Mouse (Mus musculus): ENCODE measurements at regions not wholly inside any gene's neighbourhood (a gene's known extent, or its start where the extent isn't known, plus 50 kb on each side); places are given as distances from the start of the nearest gene placed in this dataset.
A peak's percentile ranks its signal among the peaks of the same experiment; 100 is the strongest.
"Not testable (repeated sequence)": the region's sequence is repeated elsewhere in the genome, so short reads cannot be mapped to it uniquely, and the experiment has no call there.

DNA sequence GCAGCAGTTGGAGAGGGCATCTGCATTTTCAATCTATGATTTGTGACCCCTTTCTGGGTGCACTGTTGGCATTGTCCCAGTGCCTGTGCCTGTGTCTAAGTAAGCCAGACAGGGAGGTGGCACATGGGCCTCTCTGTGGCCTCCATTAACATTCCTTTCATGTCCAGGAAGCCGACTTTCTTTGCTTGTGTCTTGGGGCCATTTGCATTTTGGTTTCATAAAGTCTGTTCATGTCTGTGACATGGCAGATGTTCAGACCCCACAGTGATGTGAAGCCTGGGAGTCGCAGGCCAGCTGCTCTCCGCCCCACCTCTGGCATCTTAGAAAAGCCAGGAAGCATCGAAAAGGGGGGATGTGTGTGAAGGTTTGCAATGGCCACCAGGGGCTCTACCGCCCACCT, 153.1 kb downstream of the Kif26a start:
- no peak for DNase-seq

- no peak for DNase-seq
These were observed 153.6 kb downstream of the Kif26a start for GRCm38 (mm10) chr12:112299603-112300002.

DNA sequence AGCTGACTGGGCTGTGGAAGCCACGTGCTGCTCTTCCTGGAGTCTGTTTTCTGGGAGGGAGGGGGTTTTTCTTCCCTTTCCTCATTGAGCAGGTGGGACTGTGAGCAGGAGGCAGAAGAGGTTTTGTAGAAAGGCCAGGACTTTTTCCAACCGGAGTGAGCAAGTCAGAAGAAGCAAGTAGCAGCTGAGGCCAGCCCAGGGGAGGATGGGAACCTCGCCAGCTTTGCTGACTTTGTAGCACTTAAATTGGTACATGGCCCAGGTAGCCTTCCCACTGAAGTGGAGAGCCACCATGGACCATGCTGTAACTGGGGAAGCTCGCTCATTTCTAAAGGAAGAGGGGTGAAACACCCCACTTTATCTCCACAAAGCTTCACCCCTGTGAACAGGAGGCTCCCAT, 154.1 kb downstream of the Kif26a start:
- DNase-seq, result no peak

GRCm38 (mm10) chr12:112301411-112301891, 155.4 kb downstream of the Kif26a start:
- DNase-seq, result no peak

GRCm38 (mm10) chr12:112301929-112302328, 155.9 kb downstream of the Kif26a start:
- no peak for DNase-seq

GRCm38 (mm10) chr12:112306208-112306607, 160.2 kb downstream of the Kif26a start:
- no peak for DNase-seq

- no peak for DNase-seq
These were observed 162.0 kb downstream of the Kif26a start for GRCm38 (mm10) chr12:112308016-112308415.

- DNase-seq, result not testable (repeated sequence)
These were observed 163.1 kb downstream of the Kif26a start for GRCm38 (mm10) chr12:112309096-112309495.

DNA sequence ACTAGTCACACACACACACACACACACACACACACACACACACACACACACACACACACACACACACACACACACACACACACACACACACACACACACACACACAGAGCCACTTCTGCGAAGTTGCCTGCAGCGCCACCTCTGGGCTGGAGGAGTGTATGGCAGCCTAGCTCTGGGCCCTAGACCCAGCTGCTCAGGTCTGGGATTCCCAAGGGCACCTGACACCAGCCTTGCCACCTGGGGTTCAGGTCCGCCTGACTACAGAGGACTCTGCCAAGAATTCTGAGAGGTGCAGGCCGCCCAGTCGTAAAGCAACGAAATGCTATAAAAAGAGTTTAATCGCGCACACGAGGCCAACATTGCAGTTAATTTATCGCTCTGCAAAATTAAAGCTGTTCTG, 163.8 kb downstream of the Kif26a start:
- DNase-seq, result no peak

GRCm38 (mm10) chr12:112310661-112311060, 164.7 kb downstream of the Kif26a start:
- DNase-seq, result no peak

DNA sequence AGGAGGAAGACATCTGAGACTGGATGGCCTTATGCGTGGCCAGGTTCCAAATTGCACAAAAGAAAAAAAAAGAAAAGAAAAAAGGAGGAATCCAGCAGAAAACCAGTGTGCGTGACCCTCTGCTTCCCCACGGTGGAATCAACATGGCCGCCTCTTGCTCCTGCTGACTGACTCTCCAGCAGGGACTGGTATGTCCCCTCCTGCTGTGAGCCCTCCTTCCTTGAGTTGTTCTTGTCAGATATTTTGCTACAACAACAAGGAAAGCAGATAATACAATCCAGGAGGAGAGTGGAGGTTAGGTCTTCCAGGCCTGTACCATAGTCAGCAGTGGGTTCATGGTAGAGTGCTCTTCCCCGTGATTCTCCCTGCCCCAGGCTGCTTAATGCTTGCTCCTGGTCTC, 168.8 kb downstream of the Kif26a start:
- DNase-seq, result no peak

DNA sequence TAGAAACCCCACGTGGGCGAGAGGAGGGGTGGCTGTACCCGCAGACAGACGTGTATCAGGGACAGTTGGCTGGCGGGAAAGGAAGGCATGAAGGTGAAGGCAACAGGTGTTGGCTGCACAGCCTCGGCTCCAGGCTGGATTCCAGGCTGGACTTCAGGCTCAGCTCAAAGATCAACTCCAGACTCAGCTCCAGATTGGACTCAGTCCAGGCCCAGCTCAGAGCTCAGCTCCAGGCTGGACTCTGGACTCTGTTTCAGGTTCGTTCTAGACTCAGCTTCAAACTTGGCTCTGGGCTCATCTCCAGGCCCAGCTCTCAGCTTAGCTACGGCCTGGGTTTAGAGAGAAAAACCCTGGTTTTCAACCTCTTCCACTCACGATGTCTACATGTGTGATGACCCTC, 171.2 kb downstream of the Kif26a start:
- DNase-seq, result no peak

DNA sequence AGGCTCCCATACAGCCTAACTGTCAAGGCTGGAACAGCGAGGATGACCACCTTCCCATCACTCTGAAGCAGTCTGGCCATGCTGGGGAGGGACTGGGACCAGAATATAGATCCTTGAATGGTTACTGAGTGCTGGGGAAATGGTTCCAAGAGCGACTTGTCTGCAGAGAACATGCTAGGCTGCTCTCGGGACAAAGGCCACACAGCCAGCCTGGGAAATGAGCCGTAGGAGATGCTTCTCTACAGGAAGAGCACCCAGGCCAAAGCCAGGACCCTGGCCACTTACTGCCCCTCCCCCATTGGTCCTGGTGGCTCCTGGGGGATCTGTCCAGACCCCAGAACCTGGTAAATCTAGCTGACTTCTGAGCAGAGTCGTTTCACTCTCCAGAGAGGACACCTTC, 170.8 kb upstream of the A530016L24Rik start:
- no peak for DNase-seq

- DNase-seq, result no peak
These were observed 167.1 kb upstream of the A530016L24Rik start for GRCm38 (mm10) chr12:112322196-112322595.

DNA sequence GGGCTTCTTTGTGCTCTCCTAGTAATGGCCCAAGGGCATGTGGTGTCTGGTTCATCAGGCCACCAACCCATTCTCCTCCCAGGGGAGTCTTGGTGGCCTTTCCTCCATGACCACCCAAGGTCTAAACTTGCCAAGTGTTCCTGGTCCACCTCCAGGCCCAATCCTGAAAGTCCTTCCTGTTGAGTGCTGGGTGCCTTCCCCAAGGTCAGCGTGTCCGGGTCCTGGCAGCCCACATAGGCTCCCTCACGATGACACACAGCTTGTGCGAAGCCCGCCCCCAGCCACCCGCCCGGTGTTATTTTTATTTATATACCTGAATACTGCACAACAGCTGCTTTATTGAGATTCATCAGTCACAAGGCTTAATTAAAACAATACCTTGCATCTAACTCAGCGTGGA, 161.8 kb upstream of the A530016L24Rik start:
- peak; percentile 59 for DNase-seq

DNA sequence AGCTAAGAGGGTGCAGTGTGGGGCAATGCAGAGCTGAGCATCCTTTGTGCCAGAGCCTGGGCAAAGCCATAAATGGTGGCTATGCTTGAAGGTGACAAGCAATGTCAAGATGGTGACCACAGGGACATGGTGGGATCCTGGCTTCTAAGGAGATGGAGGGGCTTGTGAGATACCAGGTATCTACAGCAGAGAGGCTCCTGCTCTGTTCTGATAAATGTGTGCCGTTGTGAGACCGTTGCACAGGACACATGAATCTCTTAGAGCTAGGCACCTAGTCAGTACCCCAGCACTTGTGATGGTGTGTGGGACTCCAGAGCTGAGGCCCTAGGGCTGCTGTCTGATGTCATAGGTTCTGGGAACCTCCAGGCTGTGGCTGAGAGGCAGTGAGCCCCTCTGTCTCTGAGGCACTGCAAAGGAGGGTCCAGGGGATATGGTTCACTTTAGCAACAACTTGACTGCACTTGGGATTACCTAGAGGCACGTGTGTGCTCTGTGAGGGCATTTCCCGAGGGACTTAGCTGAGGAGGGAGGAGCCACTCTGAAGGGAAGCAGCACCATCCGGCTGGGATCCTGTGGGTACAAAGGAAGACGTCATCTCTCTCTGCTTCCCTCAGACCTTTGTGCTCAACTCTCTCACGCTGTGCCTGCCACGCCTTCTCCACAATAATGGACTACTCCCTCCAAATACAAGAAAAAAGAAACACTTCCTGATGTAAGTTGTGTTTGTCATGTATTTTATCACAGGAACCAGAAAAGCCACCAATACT, 160.3 kb upstream of the A530016L24Rik start:
- no peak for DNase-seq

GRCm38 (mm10) chr12:112329701-112330301, 159.4 kb upstream of the A530016L24Rik start:
- no peak for DNase-seq

DNA sequence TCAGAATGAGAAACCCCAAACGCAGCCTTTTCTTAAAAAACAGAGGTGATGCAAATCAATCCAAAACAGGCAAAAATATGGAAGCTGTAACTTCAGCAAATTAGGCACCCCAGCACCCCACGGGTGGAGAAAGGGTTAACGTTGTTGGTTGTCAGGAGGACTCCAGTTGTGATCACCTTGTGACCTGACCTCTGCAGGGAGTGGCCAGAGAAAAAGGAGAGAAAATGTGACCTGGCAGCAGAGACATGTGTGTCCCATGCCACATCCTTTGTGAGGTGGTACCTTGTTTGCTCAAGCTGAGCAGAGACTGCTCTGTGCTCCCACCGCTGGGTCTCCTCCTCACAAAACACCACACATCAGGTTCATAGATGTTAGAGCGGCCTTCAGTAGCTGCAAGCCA, 158.7 kb upstream of the A530016L24Rik start:
- no peak for DNase-seq

DNA sequence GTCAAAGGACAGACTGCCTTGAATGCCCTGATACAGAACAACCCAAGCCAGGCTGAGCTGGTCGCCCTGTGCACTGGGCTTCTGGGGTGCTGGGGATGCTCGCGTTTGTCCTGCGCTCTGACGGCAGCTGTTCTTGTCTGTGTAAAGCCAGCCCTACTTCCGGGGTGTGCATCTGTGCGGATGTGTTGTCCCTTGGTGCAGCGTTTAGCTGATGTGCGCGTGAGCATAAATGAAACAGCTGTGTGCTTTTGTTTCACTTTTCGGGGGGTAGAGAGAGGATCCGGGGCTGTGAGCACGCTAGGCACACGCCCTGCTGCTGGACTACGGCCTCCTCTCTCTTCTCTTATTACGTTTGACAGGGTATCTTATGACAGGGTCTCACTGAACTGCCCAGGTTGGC, 158.2 kb upstream of the A530016L24Rik start:
- DNase-seq, result no peak

DNA sequence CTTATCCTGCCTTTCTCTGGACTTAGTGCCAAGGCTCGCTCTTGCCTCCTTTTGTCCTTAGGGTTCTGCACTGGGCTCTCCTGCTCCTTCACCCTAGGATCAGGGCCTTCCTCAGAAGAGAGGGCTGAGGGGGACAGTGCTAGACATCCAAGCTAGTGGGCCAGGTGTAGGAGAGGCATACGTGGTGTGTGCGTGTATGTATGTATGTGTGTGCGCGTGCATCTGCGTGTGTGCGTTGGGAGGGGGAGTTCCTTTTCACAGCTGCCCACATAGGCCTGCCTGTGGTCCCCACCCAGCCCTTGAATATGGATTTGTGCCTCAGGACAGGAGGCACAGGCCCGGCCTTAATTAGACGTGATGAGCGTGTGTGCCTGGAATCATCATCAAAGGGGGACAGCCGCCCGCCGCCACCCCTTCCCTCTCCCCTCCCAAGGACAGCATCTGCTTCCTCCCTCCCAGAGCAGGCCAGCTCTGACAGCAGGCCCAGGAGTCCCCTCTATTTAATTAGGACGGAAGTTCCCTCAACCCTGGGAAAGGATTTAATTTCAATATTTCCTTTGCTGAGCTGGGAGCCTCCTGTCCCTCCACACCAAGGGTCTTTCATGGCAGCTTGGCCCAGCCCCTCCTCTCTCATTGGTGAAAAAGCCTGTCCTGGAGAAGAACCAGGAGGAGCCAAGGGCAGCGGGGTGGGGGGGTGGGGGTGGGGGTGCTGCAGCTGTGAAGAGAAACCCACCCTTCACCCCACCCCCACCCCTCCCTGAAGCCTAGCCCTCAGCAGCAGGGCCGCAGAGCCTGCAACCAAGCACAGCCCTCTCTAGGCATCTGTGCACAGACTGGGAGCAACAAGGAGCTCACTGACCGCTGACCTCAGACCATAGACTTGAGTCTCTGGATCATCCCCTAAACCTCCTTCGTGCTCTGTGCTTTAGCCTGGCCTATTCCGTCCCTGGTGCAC, 155.8 kb upstream of the A530016L24Rik start:
- no peak for DNase-seq

DNA sequence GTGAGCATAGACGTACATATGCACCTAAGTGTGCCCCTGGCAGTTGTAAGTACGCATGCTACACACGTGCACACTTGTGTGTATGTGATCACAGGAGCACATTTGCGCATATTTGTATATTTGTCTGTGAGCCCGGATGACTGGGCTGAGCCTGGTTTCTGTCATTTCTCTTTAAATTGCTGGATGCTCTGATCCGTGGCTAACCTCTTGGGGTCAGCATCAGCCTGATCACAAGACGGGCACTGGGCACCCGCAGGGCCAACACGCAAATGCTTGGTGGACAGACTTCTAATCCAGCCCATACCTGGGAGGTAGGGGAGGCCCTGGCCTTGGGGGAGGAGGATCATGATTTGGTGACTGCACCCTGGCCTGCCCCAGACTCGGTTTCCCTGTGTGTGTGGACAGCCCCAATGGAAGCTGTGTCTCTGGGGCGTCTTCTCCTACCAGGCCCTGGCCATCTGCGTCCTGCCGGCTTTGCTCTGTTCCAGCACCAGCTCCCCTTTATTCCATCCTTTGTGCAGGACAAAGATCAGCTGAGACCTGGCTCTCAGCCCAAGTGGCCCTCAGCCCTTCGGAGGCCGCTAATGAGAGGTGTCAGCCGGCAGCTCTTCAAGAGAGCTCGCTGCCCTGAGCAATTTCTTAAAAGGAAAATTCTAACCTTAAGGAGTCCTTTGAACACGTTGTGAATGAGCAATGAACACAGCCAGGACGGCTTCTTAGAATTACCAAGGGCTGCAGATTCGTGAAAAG, 155.0 kb upstream of the A530016L24Rik start:
- DNase-seq, result no peak

DNA sequence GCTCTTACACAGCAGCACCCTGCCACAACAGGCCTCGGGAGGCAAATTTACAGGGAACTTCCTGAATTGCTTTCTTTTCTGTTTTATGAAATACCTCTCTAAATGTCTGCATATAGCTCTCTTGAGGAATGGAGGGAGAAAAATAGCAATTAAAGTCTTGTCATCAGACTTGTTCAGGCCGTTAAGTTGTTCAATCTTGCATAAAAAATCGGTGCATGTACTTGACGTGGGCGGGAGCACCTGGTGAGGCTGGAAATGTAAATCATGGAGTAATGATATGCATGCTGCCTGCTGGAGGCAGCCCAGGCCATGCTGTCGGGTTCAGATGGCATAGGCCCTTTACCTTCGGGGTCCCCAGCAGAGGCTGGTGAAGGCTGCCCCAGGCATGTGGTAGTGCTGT, 153.6 kb upstream of the A530016L24Rik start:
- DNase-seq, result no peak
